Mouse (Mus musculus): ENCODE data around the gene Ncapg. TPM values are rescaled to one million over a fixed set of nuclear protein-coding genes. Genes with fewer than 3 reads are reported as not detected.

The Ncapg gene
- polyA plus RNA-seq, 1 experiment from 2014 or later: 12.2 TPM

GRCm38 (mm10) chr5:45718848-45719488 lies 49.2 kb downstream of the Ncapg start:
- Histone ChIP-seq H3K9ac (no peak overlapping the region), H3K36me3 (no peaks in the 10 kb centered on the region; the same call in 1 of the 2 replicates), H3K4me2 (no peak overlapping the region), H3K27ac (no peak overlapping the region), H3K9me3 (no peaks in the 10 kb centered on the region), H3K4me1 (replicated peaks) (no peaks in the 10 kb centered on the region), H3K27me3 (no peaks in the 10 kb centered on the region), H3K4me3 (no peak overlapping the region)
- 94% methylated on average over 6 of the region's 6 CpGs for WGBS
- ATAC-seq (ENCODE audit: low FRiP score): no peak

- Histone ChIP-seq H3K4me3 (no peak overlapping the region), H3K9me3 (no peaks in the 10 kb centered on the region), H3K4me1 (replicated peaks) (no peaks in the 10 kb centered on the region), H3K4me2 (no peak overlapping the region), H3K27ac (no peak overlapping the region), H3K27me3 (no peaks in the 10 kb centered on the region), H3K36me3 (no peaks in the 10 kb centered on the region; the same call in none of the 2 replicates), H3K9ac (no peak overlapping the region)
- ATAC-seq (ENCODE audit: low FRiP score): no peak
- WGBS: 97% methylated on average over 2 of the region's 2 CpGs
Observed at GRCm38 (mm10) chr5:45733751-45734150, 64.0 kb downstream of the Ncapg start.

- no peaks in the 10 kb centered on the region for H3K4me1 ChIP-seq (replicated peaks)
- H3K27ac ChIP-seq: no peak overlapping the region
- no peak overlapping the region for H3K9ac ChIP-seq
- H3K27me3 ChIP-seq: no peaks in the 10 kb centered on the region
- H3K4me2 ChIP-seq: no peak overlapping the region
- no peak overlapping the region for H3K4me3 ChIP-seq
- ATAC-seq (ENCODE audit: low FRiP score): no peak
- no peaks in the 10 kb centered on the region for H3K9me3 ChIP-seq
- 88% methylated on average over 1 of the region's 1 CpGs for whole genome bisulfite sequencing
- peaks cover 9% of the 10 kb centered on the region for H3K36me3 ChIP-seq
Observed at GRCm38 (mm10) chr5:45737911-45738310, 68.2 kb downstream of the Ncapg start.

Other genes with a start within 250 kb of the Ncapg start
- 113 and 116 TPM in 2 replicates for gene Qdpr, start 219.7 kb upstream of the Ncapg start, polyA plus RNA-seq (2015; fragmentation: Nextera tagmentation; extraction: Ambion mirVana)
- gene Clrn2, start 216.2 kb upstream of the Ncapg start, polyA plus RNA-seq (2015; fragmentation: Nextera tagmentation; extraction: Ambion mirVana): 0.18 and 0.43 TPM in 2 replicates
- 31.5 and 35.1 TPM in 2 replicates for gene Lap3, start 176.5 kb upstream of the Ncapg start, polyA plus RNA-seq (2015; fragmentation: Nextera tagmentation; extraction: Ambion mirVana)
- 264 and 272 TPM in 2 replicates for gene Med28, start 149.7 kb upstream of the Ncapg start, polyA plus RNA-seq (2015; fragmentation: Nextera tagmentation; extraction: Ambion mirVana)
- gene Fam184b, start 30.3 kb upstream of the Ncapg start, polyA plus RNA-seq (2015; fragmentation: Nextera tagmentation; extraction: Ambion mirVana): 2.1 and 3.1 TPM in 2 replicates
- gene Lcorl, start 187.7 kb downstream of the Ncapg start, polyA plus RNA-seq (2015; fragmentation: Nextera tagmentation; extraction: Ambion mirVana): 57.5 and 59.1 TPM in 2 replicates

Measured in hindbrain, embryonic 13.5 days (tissue).